Mouse (Mus musculus) urinary bladder, adult 2 months (tissue): ENCODE results near the gene Dnajc6. TPM values are rescaled to one million over a fixed set of nuclear protein-coding genes. Genes with fewer than 3 reads are reported as not detected.

Experiments used
- DNase-seq: peaks from one replicate; pipeline ENCODE4 v3.0.0; 2022; ENCODE audit warnings: low spot score
- polyA plus RNA-seq: library from polyadenylated mRNA; depleted of rRNA; stranded (reverse); fragments of >200 nt; gene quantifications from 2 replicates; pipeline ENCODE4 v1.2.3, GENCODE M21; 2012; rRNA removed

Dnajc6 gene
- 3.4 TPM in 2 replicates for polyA plus RNA-seq

- no peak for DNase-seq
Measured at GRCm38 (mm10) chr4:101496534-101497237, at the start of gene Dnajc6. Gene Dnajc6 (plus strand): TSS chr4:101496648.

GRCm38 (mm10) chr4:101448701-101449100, 47.7 kb upstream of the Dnajc6 start:
- DNase-seq, result no peak

GRCm38 (mm10) chr4:101449344-101449743, 47.1 kb upstream of the Dnajc6 start:
- DNase-seq, result no peak

GRCm38 (mm10) chr4:101450150-101450780, 46.2 kb upstream of the Dnajc6 start:
- no peak for DNase-seq

- DNase-seq, result no peak
Measured at GRCm38 (mm10) chr4:101451089-101451488, 45.4 kb upstream of the Dnajc6 start.

GRCm38 (mm10) chr4:101452829-101453228, 43.6 kb upstream of the Dnajc6 start:
- no peak for DNase-seq

GRCm38 (mm10) chr4:101457176-101457575, 39.3 kb upstream of the Dnajc6 start:
- no peak for DNase-seq

- DNase-seq, result no peak
Measured at GRCm38 (mm10) chr4:101458341-101458740, 38.1 kb upstream of the Dnajc6 start.

- no peak for DNase-seq
Measured at GRCm38 (mm10) chr4:101459358-101459757, 37.1 kb upstream of the Dnajc6 start.

GRCm38 (mm10) chr4:101460114-101460513, 36.3 kb upstream of the Dnajc6 start:
- DNase-seq, result no peak

- DNase-seq, result no peak
Measured at GRCm38 (mm10) chr4:101462065-101462464, 34.4 kb upstream of the Dnajc6 start.

GRCm38 (mm10) chr4:101466264-101466663, 30.2 kb upstream of the Dnajc6 start:
- DNase-seq, result no peak

GRCm38 (mm10) chr4:101469242-101469641, 27.2 kb upstream of the Dnajc6 start:
- no peak for DNase-seq

- DNase-seq, result no peak
Measured at GRCm38 (mm10) chr4:101470543-101470942, 25.9 kb upstream of the Dnajc6 start.

GRCm38 (mm10) chr4:101472767-101473166, 23.7 kb upstream of the Dnajc6 start:
- no peak for DNase-seq

GRCm38 (mm10) chr4:101490320-101490917, 6.0 kb upstream of the Dnajc6 start:
- DNase-seq, result no peak

GRCm38 (mm10) chr4:101491704-101492103, 4.7 kb upstream of the Dnajc6 start:
- no peak for DNase-seq

- DNase-seq, result no peak
Measured at GRCm38 (mm10) chr4:101493611-101494197, 2.7 kb upstream of the Dnajc6 start.

- no peak for DNase-seq
Measured at GRCm38 (mm10) chr4:101496188-101496533, 287 bp upstream of the Dnajc6 start.

- no peak for DNase-seq
Measured at GRCm38 (mm10) chr4:101497336-101497735, 888 bp downstream of the Dnajc6 start.

GRCm38 (mm10) chr4:101504470-101505007, 8.1 kb downstream of the Dnajc6 start:
- DNase-seq, result no peak

- DNase-seq, result no peak
Measured at GRCm38 (mm10) chr4:101505966-101506365, 9.5 kb downstream of the Dnajc6 start.
